Mouse (Mus musculus) lung, postnatal 36 days (tissue): ENCODE data around the gene Klf9.
"Not testable (repeated sequence)": the region's sequence is repeated elsewhere in the genome, so short reads cannot be mapped to it uniquely, and the experiment has no call there.

Experiments
- DNase-seq: peaks from one replicate; pipeline ENCODE4 v3.0.0; 2022; ENCODE audit warnings: mixed read lengths

Klf9 gene

DNA sequence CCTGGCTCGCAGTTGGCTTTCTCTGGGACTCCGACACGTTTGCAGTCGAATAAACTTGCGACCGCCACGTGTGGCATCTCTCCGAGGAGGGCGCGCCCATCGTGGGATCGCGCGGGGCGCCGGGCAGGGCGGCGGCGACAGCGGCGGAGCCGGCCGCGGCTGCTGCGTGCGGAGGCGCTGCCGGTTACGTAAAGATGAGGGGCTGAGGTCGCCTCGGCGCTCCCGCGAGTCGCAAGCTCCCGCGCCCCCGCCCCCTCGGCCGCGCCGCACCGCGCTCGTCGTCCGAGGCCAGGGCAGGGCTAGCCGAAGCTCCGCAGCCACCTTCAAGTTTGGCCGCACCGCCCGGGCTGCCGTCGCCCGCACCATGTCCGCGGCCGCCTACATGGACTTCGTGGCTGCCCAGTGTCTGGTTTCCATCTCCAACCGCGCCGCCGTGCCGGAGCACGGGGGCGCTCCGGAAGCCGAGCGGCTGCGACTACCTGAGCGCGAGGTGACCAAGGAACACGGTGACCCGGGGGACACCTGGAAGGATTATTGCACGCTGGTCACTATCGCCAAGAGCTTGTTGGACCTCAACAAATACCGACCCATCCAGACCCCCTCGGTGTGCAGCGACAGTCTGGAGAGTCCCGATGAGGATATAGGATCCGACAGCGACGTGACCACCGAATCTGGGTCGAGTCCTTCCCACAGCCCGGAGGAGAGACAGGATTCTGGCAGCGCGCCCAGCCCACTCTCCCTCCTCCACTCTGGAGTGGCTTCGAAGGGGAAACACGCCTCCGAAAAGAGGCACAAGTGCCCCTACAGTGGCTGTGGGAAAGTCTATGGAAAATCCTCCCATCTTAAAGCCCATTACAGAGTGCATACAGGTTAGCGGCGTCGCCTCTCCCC lies 610 bp downstream of the Klf9 start:
- peak; percentile 88 for DNase-seq

DNA sequence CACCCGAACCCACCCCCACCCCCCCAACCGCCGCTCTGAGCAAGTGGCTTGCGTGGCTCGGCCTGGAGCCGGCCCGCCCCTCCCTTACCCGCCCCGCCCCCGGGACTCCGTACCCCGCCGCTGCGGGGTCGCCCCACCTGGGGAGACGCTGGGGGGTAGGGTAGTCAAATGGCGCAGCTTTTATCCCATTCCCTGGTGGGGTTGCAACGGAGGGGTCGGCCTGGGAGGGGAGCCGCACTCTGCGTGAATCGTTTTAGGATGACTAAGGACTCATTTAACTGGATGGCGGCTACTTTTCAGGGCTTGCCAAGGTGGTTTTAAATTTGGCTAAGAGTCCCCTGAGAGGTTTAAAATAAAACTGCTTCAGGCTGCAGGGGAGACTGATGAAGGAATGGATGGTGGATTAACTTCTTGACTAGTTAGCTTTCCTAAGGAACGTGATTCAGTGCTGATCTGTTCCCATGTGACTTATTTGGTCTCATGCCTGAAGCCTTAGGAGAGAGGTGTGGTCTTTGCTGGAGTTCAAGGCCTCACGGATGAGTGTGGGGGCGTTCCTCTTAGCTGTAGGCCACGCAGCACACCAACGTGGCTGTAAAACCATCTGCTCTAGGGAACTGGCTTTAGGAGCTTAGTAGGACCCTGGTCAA lies 1.5 kb downstream of the Klf9 start:
- DNase-seq: peak; percentile 78

DNA sequence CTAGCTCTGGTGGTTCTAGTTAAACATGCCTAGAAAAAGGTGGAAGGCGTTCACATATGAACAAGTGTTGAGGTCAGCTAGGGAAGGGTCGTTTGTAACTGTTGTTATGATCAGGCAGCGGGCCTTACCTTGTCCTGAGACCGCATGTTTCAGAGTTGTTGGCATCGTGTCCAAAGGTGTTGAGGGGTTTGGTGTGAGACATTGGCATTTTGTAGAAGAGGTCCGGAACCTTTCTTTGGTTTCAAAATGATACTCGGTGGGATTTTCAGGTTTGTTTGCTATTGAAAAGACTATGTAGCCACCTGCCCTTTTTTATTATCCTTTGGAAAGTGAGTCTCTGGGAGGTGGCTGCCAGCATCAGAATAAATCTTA lies 2.0 kb downstream of the Klf9 start:
- DNase-seq: no peak

DNA sequence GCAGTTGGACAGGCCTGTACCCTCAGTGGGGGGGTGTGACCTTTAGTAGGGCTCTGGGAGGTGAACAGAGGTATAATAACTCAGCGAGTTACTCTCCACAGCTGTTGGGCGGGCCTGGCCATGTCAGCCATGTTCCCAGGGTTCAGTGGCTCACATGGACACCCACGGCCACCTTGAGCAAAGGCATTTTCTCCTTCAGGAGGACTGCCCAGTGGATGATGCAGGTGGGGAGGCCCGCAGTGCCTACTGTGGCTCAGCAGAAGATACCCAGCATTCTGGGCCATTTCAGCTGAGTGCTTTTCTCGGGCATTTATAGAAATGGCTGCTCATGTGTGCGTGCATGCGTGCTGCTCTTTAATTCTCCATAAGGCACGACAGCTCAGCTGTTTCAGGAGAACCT lies 2.5 kb downstream of the Klf9 start:
- DNase-seq: no peak

DNA sequence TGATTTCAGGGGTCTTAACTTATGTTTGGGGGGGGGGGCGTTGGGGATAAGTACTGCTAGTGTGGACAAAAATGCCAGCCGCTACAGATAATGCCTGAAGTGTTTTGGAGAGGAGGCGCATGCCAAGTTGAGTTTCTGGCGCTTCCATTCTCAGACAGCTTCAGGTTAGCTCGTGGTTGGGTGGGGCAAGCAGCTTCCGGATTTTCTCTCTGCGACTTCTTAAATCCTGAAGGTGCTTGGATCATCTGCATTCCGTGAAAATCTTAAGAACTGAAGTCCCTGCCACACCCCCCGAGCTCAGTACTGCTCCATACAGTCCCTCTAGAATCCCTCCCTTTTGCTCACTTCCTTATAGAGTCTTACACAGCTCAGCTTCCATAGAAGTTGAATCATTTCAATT lies 3.0 kb downstream of the Klf9 start:
- no peak for DNase-seq

DNA sequence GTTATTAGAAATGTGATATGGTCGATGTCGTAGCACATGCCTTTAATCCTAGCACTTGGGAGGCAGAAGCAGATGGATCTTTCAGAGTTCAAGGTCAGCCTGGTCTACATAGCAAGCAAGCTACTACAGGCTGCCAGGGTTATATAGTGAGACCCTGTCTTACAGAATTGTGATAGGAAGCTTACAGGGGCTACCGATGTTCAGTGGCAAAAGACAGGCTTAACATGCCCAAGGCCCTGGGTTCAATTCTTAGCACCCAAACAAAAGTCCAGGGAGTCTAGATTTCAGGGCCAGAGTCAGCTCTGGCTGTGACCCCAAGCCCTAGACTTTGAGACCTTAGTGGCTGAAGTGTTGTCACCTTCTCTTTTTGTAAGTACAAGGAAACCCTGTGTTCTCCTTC lies 4.1 kb downstream of the Klf9 start:
- DNase-seq: no peak

DNA sequence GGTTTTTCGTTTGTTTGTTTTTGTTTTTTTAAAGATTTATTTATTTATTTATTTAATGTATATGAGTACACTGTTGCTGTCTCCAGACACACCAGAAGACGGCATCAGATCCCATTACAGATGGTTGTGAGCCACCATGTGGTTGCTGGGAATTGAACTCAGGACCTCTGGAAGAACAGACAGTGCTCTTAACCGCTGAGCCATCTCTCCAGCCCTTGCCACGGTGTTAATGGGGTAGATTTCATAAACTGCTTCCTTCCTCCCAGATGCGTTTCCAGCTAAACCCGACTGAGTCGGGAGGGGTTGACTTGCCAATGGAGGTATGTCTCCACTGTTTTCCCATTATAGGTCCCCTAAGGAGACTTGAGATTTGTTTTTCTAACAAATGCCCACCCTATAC lies 4.5 kb downstream of the Klf9 start:
- DNase-seq: not testable (repeated sequence)

DNA sequence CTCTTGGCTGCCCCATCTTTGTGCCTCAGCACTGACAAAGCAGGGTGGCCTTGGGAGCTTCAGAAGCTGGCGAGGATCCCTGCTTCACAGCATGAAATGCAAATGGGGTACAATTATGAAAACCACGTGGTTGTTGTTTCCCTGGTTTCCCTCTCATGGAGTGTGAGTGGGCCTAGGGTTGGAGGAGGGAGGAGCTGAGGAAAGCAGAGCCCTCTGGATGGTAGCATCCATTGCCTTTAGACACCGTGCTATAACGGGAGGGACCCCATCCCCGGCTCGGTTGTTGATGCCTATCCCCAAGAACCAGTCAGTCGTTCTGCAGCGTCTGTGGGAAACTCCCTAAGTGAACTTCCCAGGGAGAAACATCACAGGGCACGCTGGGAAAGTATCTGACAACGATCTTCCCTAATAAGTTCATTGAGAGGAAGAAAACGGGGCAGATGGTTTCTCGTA lies 5.4 kb downstream of the Klf9 start:
- DNase-seq: no peak

DNA sequence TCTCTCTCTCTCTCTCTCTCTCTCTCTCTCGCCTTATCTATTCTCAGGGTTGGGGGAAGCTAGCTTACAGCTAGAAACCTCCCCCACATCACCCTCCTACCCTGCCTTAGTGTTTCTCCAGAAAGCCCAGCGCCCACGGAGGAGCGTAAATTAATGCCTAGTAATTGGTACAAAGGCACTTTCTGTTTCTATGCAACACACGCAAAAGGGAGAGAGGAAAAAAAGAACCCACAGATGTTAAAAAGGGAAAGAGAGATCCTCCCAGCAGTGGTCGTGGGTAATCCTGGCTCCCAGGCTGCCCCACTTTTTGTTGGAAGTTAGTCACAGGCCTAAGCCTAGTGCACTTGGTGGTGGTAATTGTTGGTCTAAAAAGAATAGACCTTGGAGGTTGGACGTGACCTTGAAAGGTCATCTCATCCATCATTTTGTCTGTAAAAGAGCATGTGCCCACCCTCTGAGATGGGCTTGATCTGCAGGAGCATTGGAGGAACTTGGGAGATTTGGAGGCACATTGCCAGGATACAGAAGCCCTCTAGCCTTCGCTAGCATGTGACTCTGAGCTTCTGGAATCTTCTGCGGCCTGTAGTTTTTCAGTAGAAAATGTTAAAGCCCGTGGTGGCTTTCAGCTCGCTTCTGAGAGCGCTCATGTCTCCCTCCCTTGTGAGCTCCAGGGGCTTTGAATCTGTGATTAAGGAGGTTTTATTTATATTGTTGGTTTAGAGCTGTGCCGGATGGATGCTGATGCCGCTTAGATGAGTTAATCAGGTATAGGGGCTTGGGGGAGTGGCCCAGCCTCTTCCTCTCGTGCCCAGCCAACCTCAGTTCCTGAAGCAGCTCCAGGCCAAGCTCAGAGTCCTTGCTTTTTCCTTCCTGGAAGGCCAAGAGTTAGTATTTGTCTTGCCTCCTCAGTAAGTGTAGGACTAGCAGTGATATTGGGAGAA lies 6.3 kb downstream of the Klf9 start:
- DNase-seq: no peak

DNA sequence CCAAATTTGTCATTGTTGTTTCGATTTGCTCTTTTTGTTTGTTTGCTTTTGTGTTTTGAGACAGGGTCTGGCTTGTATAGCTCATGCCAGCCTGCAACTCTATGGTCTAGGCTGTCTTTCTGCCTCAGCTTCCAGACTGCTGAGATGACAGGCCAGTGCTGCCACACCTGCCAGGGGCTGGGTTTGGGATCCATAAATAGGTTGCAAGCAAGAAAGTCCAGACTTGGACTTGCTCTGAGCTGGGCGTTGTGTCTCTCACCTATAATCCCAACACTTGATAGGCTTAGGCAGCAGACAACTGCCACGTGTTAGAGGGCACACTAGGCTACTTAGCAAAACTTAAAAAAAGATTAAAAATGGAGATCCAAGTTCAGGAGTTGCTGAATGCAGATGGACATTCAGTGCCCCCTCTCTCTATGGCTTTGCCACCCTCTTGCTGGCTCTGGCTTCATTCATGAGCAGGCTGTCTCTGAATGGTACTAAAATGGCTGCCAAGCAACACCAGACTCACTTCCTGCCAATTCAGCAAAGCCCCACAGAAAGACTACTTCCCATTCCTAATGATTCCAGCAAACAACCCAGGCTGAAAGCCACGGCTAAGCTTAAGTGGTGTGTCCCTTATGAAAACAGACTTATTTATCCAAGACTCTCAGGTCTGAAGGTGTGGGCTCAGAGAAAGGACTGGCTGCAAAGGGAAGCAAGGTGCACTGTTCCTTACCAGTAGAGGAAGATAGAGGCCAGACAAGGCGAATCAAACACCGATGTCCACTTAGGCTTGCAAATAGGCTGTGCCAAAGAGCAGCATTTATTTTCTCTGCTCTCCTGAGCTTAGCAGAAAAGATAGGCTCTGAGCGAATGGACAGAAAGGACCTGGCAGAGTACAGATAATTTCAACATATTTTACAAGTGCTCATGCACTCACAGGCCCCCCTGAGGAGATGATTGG lies 8.7 kb downstream of the Klf9 start:
- no peak for DNase-seq

DNA sequence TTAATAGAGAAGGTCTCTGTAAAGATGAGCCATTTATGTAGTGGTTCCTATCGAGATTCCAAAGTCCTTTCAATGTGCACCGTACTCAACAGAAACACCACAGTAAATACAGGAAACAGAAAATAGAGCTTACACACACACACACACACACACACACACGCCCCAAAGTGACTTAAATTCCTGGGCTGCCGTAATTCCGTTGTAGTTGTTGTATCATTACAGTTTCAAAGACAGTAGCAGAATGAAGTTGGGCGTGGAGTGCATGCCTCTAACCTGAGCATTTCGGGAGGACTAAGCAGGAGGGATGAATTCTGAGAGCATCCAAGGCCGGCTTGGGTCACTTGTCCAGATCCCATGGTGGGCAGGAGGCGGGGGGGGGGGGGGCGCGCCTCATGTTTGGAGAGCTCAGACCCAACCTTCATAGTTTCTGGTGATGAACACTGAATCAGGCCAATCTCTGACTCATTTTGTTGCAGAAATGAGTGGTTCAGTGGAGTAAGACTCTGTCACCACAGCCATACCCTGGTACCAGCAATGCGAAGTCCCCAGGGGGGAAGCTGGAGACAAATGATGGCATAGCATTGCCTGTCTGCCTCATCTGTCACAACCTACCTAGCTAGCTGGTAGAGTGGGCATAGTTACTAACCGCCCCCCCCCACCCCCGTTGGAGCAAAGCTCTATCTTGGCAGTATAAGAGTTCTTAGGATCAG lies 9.7 kb downstream of the Klf9 start:
- DNase-seq: no peak

DNA sequence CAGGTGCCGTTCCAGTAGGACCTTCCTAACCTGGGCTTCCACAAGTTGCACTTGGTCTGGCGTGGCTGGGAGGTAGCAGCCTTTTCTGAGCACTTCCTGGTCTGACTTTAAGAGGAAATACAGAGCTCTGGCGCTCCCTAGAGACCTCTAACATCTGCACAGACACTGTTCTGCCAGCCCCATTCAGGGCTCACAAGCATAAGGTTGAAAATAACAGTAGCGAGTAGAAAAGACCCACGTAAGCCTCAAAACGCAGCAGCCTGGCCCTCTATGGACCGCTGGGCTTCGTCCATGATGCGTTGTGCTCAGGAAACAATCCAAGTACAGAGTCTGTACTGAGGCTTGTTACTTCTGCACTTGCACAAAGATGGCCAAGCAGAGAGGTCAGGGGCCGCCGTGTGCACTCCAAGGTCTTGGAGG lies 10.6 kb downstream of the Klf9 start:
- peak; percentile 87 for DNase-seq

DNA sequence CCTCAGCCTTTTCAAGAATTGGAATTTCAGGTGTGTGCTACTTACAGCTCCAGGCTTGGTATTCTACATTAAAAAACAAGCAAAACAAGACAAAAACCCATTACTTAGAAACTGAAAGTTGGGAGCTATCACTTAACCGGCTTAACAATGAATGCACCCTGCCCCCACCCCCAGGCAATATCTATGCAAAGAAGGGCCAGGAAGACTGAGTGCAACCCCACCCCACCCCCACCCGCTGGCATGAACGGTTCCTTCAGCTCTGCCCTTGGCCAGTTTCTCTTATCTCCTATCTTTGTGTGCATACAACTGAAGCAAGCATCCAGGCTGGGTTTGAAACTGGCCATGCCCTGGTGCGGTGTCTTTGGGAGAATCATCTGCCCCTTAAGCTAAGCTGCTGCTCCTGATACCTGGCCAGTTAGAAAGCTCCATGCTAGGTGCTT lies 11.2 kb downstream of the Klf9 start:
- no peak for DNase-seq

DNA sequence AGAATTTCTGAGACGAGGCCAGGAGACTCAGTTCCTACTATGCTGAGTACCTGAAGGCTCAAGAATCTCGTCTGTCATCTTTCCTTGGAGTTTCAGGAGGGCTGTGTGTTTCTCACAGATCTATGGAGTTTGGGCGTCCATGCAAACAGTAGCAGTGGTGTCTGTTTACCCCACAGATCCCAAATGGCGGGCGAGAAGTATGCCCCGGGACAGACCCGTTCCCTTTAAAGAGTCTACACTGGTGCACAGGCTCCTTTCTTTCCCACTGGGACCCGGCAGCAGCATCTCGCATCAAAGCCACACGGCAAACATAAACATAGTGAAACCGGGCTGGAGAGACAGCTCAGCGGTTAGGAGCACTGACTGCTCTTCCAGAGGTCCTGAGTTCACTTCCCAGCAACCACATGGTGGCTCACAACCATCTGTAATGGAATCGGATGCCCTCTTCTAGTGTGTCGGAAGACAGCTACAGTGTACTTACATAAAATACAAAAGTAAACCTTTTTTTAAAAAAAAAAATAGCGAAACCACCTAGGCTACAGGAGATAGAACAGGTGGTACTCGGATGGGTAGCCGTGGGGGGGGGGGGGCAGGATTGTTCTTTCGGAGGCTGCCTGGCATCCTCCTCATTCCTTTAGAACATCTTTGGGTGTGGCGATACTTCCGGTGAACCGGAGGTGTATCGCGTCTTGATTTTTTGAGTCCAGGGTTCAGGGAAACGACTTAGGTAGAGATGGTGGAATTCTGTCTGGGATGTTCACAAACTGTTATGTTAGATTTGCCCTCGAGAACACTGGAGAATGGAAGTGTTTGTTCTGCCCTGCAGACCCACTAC lies 12.0 kb downstream of the Klf9 start:
- DNase-seq: no peak

DNA sequence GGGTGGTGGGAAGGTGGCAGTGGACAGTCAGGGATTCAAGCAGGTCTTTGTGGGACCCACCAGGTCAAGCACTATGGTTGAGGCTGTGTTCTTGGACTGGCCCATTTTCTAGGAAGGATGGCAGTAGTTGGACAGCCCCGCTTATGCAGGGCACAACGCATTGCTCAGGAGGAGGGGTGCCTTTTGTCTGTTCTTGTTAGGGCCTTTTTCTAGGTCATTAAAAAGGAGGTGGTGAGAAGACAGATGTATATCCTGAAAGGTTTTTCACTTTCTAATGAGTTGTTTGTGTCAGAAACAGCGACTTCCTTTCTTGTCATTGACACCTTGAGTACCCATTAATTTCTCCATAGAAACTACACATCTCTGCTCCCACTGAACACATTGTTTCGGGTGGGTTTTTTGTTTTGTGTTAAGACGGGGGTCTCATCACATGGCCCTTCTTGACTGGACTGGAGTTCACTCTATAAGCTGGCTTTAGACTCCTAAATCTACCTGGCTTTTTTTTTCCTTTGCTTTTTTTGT lies 12.6 kb downstream of the Klf9 start:
- DNase-seq: no peak

DNA sequence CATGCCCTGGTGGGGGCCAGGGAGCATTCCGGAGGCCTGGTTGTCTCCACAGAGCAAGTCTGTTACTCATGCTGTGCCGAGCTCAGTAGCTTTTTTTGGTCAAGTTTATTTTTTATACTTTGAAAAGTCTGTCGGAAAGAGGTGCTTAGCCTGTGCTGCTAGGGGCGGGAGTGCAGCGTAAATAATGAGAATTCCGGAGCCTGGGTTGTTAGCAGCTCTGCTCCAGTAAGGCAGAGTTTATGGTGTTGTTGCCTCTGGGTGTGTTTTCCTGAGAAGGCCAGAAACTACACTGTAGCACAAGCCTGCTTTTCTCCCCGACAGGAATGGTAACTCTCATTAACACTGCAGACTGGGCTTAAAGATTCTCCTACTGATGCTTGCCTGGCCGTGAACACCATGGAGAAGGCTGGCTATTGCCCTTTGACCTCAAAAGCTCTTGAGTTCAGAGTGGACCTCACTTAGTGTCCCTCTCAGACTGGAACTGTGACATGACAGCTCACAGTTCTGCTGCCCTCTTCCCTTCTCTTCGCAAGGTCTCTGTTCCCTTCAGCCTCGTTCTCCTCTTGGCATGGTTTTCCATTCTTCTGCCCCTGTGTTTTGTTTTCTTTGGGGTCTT lies 18.9 kb downstream of the Klf9 start:
- no peak for DNase-seq

DNA sequence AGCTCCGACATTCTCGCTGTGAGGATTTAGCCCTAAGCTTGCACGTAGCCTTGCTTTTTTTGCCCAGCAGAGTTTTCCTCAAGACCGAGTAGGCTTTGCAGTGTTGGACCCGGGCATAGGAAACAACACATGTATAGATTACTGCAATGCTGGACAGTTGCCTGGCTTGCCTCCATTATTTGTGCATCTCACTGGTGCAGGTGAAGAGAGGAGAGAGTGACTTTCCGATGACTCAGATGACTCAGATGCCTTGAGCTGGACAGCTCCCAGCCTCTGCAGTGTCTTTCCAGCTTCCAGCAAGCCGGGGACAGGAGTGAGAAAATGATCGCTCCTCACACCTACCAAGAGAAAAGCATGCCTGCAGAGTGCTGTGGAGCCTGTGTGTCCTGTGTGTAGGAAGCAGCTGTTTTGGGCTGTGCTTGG lies 21.4 kb downstream of the Klf9 start:
- DNase-seq: no peak

DNA sequence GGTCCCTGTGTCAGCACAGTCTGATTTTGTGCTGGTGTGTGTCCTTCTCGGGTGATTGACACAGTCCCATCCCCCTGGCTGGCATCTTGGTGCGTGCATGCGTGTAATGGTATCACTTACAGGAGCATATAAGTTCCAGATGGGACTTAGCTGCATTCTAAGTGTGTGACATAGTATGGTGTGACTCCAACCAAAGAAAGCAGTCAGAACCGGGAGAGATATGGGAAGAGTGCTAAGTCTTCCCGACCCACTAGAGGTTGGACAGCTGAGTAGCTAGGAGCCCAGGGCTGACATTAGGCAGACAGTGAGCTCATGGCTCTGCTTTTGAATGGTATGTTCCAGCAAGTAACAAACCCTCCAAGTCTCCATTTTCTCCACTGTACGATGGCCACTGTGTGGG lies 21.9 kb downstream of the Klf9 start:
- DNase-seq: no peak

DNA sequence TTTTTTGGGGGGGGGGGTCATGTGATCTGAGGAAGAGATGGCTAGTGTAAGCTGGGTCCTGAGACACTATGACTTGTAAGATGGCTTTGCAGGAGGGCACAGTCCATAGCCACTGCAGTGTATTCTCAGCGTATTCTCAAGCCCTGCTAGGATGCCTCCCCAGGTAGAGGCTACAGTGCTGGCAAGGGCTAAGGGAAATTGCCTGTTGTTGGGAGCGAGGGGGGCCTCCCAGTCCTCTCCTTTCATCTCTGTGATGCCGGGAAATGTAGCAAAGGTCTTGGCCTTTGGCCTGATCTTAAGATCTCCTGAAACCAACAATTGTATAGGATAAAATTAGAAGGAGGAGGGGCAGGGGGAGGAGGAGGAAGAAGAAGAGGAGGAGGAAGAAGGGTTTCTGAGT lies 22.3 kb downstream of the Klf9 start:
- DNase-seq: no peak
